Mouse (Mus musculus) olfactory bulb, adult 2 months (tissue): Measurements from ENCODE around the gene Cpne8.

ENCODE experiments used
- CTCF ChIP-seq: fragments of 200-500 bp; IDR thresholded peaks from 2 replicates; pipeline ENCODE4 v1.5.1; 2012; ENCODE audit warnings: low read depth, mild to moderate bottlenecking, low read length, moderate library complexity; ENCODE audit not compliant: insufficient read depth
- POLR2A ChIP-seq: fragments of 200-500 bp; IDR thresholded peaks from 2 replicates; pipeline ENCODE4 v1.6.1; 2012; ENCODE audit warnings: mild to moderate bottlenecking, low read depth, low read length, moderate library complexity; ENCODE audit not compliant: insufficient read depth

- TF ChIP-seq CTCF (no peak), POLR2A (no peak)
Observed at GRCm38 (mm10) chr15:90536311-90537202, 142.7 kb downstream of the Cpne8 start.
